Mouse (Mus musculus): ENCODE results near the gene Gk2. TPM values are rescaled to one million over a fixed set of nuclear protein-coding genes. Genes with fewer than 3 reads are reported as not detected.

Gene Gk2
- total RNA-seq, 2 experiments from 2014 or later = not detected

Other genes with a start within 250 kb of the Gk2 start
- not detected for gene Naa11, start 64.6 kb downstream of the Gk2 start, total RNA-seq (2021)

Data from left cerebral cortex, postnatal 36 days (tissue).